Mouse (Mus musculus) liver, embryonic 11.5 days (tissue): ENCODE results near the gene Xrcc6. TPM values are rescaled to one million over a fixed set of nuclear protein-coding genes. Genes with fewer than 3 reads are reported as not detected.

Experiments used
- ATAC-seq: fragments of 200-750 bp; cut with Nextera tagmentation; replicated peaks from 2 replicates; pipeline ENCODE4 v1.8.0; 2017; ENCODE audit warnings: moderate number of reproducible peaks, mild to moderate bottlenecking, moderate TSS enrichment, moderate library complexity; ENCODE audit not compliant: low FRiP score
- DNase-seq: peaks from one replicate; pipeline ENCODE4 v3.0.0-alpha.2; 2017; ENCODE audit warnings: low spot score
- H3K27ac ChIP-seq: fragments of 300-500 bp; sonication (generic); 2 replicates; pipeline ENCODE4 v1.5.1; 2014; ENCODE audit warnings: mild to moderate bottlenecking, low read depth, low read length, control low read depth
- H3K27me3 ChIP-seq: fragments of 300-500 bp; sonication (generic); replicated peaks from 2 replicates; pipeline ENCODE4 v1.6.1; 2014; ENCODE audit warnings: low read length, mixed read lengths; ENCODE audit not compliant: control insufficient read depth, insufficient read depth
- H3K36me3 ChIP-seq: fragments of 300-500 bp; sonication (generic); 2 replicates; pipeline ENCODE4 v1.6.1; 2014; ENCODE audit warnings: mild to moderate bottlenecking, low read length, moderate library complexity, mixed read lengths; ENCODE audit not compliant: control insufficient read depth, insufficient read depth
- H3K4me1 ChIP-seq: fragments of 300-500 bp; sonication (generic); replicated peaks from 2 replicates; pipeline ENCODE4 v1.6.1; 2014; ENCODE audit warnings: low read length, mixed read lengths; ENCODE audit not compliant: control insufficient read depth, insufficient read depth
- H3K4me2 ChIP-seq: fragments of 300-500 bp; sonication (generic); 2 replicates; pipeline ENCODE4 v1.6.1; 2014; ENCODE audit warnings: mild to moderate bottlenecking, control low read depth, moderate library complexity
- H3K4me3 ChIP-seq: fragments of 300-500 bp; sonication (generic); 2 replicates; pipeline ENCODE4 v1.5.1; 2014; ENCODE audit warnings: low read depth, low read length, control low read depth
- H3K9ac ChIP-seq: fragments of 300-500 bp; sonication (generic); 2 replicates; pipeline ENCODE4 v1.6.1; 2014; ENCODE audit warnings: low read depth, low read length, control low read depth
- H3K9me3 ChIP-seq: fragments of 300-500 bp; sonication (generic); 2 replicates; pipeline ENCODE4 v1.6.1; 2016; ENCODE audit warnings: low read length, inconsistent platforms, mixed read lengths; ENCODE audit not compliant: control insufficient read depth
- WGBS: fragments of 180-500 bp; shearing (Covaris S2); extraction: QIAGEN DNeasy Blood & Tissue Kit; methylation state at CpG from one replicate; pipeline ENCODE4 v1.1.7; 2014; 5-methylcytosine and 5-hydroxymethylcytosine counted together
- polyA plus RNA-seq: library from polyadenylated mRNA; unstranded; fragments of >200 nt; fragmentation: Nextera tagmentation; extraction: Ambion mirVana; gene quantifications from 2 replicates; pipeline ENCODE4 v1.2.1, GENCODE M21; 2014

Gene Xrcc6
- polyA plus RNA-seq, 1 experiment from 2014 or later: 133 TPM

DNA sequence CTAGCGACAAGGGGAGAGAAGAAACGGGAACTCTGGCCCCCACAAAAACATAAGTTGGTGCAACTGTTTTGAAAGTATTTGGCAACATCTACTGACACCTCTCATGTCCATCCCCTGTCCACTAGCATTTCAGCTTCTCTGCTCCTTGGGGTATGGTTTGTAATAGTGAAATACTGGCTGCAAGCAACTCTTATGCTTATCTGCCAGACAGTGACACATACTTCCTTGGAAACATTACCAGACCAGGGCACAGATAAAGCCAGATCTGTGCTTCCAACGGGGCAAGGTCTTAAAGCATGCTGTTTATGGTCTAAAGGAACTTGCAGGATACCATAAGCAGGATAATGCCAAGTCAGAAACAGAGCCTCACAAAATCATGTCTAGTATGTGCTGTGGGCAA, 28.7 kb upstream of the Xrcc6 start:
- H3K9me3 ChIP-seq: no peaks in the 10 kb centered on the region
- no peak for DNase-seq
- no peak overlapping the region; the same call in 1 of the 2 replicates for H3K9ac ChIP-seq
- no peak for ATAC-seq
- peak overlapping the region; percentile 100; the same call in 1 of the 2 replicates for H3K4me2 ChIP-seq
- no peaks in the 10 kb centered on the region; the same call in 1 of the 2 replicates for H3K36me3 ChIP-seq
- H3K27ac ChIP-seq: no peak overlapping the region
- no peak overlapping the region for H3K4me3 ChIP-seq
- 65% methylated on average over 3 of the region's 3 CpGs for WGBS
- H3K4me1 ChIP-seq: peaks cover 5% of the 10 kb centered on the region
- H3K27me3 ChIP-seq: no peaks in the 10 kb centered on the region

DNA sequence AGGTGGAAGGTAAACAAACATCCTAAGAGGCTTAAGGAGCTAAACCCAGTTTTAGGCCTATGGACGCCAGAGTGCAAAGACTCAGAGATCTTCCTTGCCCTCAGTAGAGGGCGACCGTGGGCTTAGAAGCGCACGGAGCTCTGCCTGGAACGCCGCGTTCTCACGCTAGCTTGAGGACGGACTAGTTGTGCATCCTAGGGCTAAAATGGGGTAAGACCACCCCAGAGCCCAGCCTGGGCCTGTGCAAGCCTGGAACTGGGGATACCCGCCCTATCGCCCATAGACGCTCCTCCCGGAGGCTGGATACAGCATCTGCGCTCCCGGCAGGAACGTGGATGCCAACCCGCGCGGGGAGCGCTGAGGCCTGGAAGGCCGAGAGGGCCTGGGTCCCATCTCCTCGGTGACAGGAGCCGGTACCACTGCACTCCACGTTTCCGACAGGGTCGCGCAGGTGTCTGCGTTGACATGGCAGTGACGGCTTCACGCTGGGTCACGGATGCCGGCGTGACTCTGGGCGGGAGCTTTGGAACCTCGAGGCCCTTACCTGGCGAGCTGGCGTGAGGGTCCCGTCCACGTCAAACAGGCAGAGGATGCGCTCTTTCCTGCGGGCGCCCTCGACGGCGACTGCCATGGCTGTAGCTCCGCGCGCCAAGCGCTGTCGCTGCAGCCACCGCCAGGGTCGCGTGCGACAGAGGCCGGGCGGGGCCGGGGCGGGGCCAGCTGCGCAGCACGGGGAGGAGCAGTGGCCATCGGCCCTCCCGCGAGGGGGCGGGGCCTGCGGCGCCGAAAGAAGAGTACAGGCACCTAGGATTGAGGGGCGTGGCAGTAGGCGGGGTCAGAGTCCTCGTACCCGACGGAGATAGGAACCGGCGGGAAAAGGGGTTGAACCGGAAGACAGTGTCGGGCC, 27.2 kb upstream of the Xrcc6 start, which contains the start of gene Pmm1:
TSS of gene Pmm1 (minus strand) at position 760 of the 907 bp plus-strand sequence.
- under 1% methylated on average over 77 of the region's 77 CpGs for WGBS
- peak; percentile 97 for ATAC-seq
- no peaks in the 10 kb centered on the region for H3K27me3 ChIP-seq

DNA sequence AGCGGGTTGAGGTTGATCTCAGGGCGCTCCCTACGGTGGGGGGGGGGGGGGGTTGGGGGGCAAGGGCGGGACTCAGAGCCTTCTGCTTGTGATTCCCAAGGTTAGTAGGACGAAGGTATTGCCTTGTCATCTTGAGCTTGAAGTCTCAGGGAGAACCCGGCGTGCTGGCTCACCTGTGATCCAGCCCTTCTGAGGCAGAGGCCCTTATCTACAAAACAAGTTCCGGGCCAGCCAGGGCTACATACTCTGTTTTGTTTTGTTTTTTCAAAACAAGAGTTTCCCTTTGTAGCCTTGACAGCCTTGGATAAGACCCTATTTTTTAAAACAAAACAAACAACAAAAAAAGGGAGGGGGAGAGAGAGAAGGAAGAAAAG, 26.6 kb upstream of the Xrcc6 start:
- Histone ChIP-seq H3K4me3 (peak overlapping the region; percentile 72), H3K9me3 (no peaks in the 10 kb centered on the region), H3K4me1 (peaks cover 5% of the 10 kb centered on the region), H3K9ac (0 out of 2 replicates have a peak overlapping the region, but pooled peaks have one; percentile 76), H3K36me3 (no peaks in the 10 kb centered on the region), H3K4me2 (peak overlapping the region; percentile 100), H3K27me3 (no peaks in the 10 kb centered on the region), H3K27ac (no peak overlapping the region; the same call in 1 of the 2 replicates)
- no peak for DNase-seq
- peak; percentile 57 for ATAC-seq
- WGBS: under 1% methylated on average over 8 of the region's 8 CpGs

More for the DNA sequence above, 27.2 kb upstream of the Xrcc6 start, which contains the start of gene Pmm1:
- peak within 1 kb of the TSS; percentile 72 for H3K4me3 ChIP-seq
- no peaks in the 10 kb centered on the region for H3K9me3 ChIP-seq
- H3K4me2 ChIP-seq: peak within 1 kb of the TSS; percentile 100
- H3K9ac ChIP-seq: peak within 1 kb of the TSS; percentile 76
- H3K4me1 ChIP-seq: peaks cover 5% of the 10 kb centered on the region
- H3K36me3 ChIP-seq: no peaks in the 10 kb centered on the region
- peak; percentile 100 for DNase-seq
- peak within 1 kb of the TSS; percentile 79; the same call in 1 of the 2 replicates for H3K27ac ChIP-seq

DNA sequence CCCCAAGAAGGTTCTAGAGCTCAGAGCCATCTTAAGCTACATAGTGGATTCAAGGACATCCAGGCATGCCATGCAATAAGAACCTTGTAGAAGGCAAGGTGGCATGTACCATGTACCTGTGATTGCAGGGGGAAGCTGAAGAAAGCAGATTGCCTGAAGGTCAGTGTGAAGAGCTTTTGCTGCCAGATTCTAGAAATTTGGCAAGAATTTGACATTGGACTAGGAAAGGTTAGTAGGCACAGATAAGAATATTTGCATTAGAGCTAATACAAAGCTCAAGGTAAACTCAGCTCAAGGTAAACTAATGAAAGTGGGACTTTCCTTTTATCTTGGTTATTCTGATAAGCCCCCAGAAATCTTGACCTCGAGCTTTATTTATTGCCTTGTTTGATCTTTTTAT, 23.4 kb upstream of the Xrcc6 start:
- H3K27ac ChIP-seq: no peak overlapping the region
- WGBS: 56% methylated on average over 1 of the region's 1 CpGs
- H3K36me3 ChIP-seq: no peaks in the 10 kb centered on the region
- no peaks in the 10 kb centered on the region for H3K4me1 ChIP-seq
- no peak overlapping the region for H3K4me2 ChIP-seq
- DNase-seq: no peak
- H3K27me3 ChIP-seq: no peaks in the 10 kb centered on the region
- ATAC-seq: no peak
- H3K9me3 ChIP-seq: no peaks in the 10 kb centered on the region
- no peak overlapping the region for H3K4me3 ChIP-seq
- H3K9ac ChIP-seq: no peak overlapping the region

DNA sequence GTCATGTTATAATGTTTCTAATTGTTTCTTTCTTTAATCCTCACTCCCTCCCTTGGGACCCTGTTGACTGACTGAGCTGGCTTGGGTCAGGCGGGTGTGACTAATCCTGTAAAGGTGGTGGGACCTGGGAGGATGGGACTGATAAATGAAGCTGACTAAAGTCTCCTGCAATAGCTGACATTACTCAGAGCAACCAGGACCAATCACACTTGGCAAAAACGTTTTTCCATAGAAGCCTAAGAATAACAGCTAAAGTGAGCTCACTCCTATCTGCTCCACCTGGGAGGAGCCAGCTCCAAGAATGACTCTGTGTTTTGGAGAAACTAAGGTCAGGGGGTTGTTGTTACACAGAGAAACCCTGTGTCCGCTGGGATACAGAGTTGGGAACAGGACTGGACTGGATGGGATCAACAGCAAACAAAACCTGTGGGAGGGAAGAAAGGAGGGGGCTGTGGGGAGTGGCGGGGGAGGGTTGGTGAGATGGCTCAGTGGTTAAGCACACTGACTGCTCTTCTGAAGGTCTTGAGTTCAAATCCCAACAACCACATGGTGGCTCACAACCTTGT, 22.6 kb upstream of the Xrcc6 start:
- Histone ChIP-seq H3K4me3 (no peak overlapping the region), H3K9me3 (no peaks in the 10 kb centered on the region), H3K4me1 (0 out of 2 replicates have a peak, but pooled peaks cover 2% of the 10 kb centered on the region), H3K27me3 (no peaks in the 10 kb centered on the region), H3K36me3 (no peaks in the 10 kb centered on the region), H3K27ac (no peak overlapping the region), H3K4me2 (no peak overlapping the region), H3K9ac (no peak overlapping the region)
- ATAC-seq (no peak), DNase-seq (no peak)
- 51% methylated on average over 4 of the region's 4 CpGs for WGBS

DNA sequence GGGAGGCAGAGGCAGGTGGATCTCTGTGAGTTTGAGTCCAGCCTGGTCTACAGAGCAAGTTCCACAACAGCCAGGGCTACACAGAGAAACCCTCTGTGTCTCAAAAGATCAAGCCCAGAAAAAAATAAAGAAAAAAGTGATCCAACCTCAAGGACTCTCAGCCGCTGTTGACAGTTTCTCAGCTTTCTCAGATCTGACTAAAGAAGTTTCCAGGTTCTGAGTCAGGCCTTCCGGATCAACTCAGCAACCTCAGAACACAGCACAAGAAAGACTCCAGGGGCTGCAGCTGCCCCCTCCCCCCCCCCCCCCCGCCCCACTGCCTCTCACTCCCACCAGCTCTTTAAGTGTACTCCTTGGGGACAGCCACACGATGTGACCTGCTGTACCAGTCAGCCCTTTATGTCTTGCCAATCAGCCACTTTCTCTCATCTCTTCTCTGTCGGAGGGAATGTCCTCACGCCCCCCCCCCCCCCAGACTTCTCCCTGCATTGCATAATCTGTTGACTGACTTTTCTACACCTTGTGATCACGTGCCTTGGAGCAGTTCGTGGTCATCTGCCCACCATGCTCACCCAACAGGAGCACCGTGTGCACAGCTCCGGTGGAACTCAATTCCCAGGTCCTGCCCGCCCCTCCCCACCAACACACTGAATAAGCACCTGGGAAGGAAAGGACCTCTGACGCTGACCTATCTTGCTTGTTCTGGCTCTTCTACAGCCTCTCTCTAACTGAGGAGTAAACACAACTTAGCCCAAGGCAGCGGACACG, 21.4 kb upstream of the Xrcc6 start:
- H3K9me3 ChIP-seq: no peaks in the 10 kb centered on the region
- WGBS: 68% methylated on average over 12 of the region's 14 CpGs
- ATAC-seq (no peak), DNase-seq (no peak)
- no peak overlapping the region for H3K9ac ChIP-seq
- no peak overlapping the region for H3K4me2 ChIP-seq
- H3K4me1 ChIP-seq: 0 out of 2 replicates have a peak, but pooled peaks cover 2% of the 10 kb centered on the region
- H3K36me3 ChIP-seq: no peaks in the 10 kb centered on the region
- no peak overlapping the region for H3K4me3 ChIP-seq
- no peaks in the 10 kb centered on the region for H3K27me3 ChIP-seq
- H3K27ac ChIP-seq: no peak overlapping the region

DNA sequence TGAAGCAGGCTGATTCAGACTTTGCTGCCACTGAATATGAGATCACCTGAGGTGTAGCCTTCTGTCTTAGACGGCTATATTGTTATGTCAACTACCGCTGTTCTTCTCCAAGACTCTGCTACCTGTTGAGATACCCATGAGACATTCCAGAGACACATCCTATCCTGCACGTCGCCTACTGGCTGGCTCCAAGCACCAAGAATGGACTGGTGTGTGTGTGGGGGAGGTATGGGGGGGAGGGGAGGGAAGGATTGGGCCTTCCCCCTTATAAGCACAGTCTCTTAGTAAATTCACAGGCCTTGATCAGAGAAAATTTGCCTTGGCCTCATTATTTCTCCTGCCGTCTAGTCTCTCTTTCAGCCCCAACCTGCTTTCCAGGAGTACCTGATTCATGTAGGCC, 19.8 kb upstream of the Xrcc6 start:
- Histone ChIP-seq H3K4me2 (no peak overlapping the region), H3K9me3 (no peaks in the 10 kb centered on the region), H3K4me3 (no peak overlapping the region), H3K27ac (no peak overlapping the region), H3K27me3 (no peaks in the 10 kb centered on the region), H3K4me1 (0 out of 2 replicates have a peak, but pooled peaks cover 2% of the 10 kb centered on the region), H3K9ac (no peak overlapping the region), H3K36me3 (no peaks in the 10 kb centered on the region)
- no peak for ATAC-seq
- WGBS: 92% methylated on average over 5 of the region's 5 CpGs
- no peak for DNase-seq

DNA sequence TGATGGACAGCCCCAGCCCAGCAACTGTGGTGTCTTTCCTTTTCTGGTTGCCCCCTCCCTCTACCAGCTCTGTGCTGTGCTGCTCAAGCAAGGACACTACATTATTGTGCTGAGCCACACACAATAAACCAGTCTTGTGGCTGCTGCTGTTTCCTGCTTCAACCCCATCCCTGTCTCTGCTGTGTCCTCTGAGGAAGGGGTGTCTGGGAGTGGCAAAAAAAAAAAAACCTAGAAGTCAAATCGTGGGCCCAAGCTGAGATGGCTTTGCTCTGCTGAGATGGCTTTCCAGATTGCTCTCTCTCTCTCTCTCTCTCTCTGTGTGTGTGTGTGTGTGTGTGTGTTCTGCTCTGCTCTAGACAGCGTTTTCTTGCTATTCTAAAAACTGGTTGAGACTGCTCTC, 19.2 kb upstream of the Xrcc6 start:
- Histone ChIP-seq H3K9ac (no peak overlapping the region), H3K9me3 (no peaks in the 10 kb centered on the region), H3K4me2 (no peak overlapping the region), H3K36me3 (no peaks in the 10 kb centered on the region), H3K27ac (no peak overlapping the region), H3K4me1 (0 out of 2 replicates have a peak, but pooled peaks cover 2% of the 10 kb centered on the region), H3K4me3 (no peak overlapping the region), H3K27me3 (no peaks in the 10 kb centered on the region)
- no peak for ATAC-seq
- DNase-seq: no peak
- 50% methylated on average over 2 of the region's 2 CpGs for WGBS
